Mouse (Mus musculus) testis, adult 2 months (tissue): ENCODE measurements around the gene Foxe3. TPM values are rescaled to one million over a fixed set of nuclear protein-coding genes. Genes with fewer than 3 reads are reported as not detected.

Experiments
- H3K27ac ChIP-seq: fragments of 200-500 bp; 2 replicates; pipeline ENCODE4 v1.5.1; 2012; ENCODE audit warnings: low read depth, low read length; ENCODE audit not compliant: control insufficient read depth, insufficient read depth
- H3K27me3 ChIP-seq: fragments of 200-500 bp; 2 replicates; pipeline ENCODE4 v1.6.1; 2012; ENCODE audit warnings: mild to moderate bottlenecking, low read length, moderate library complexity; ENCODE audit not compliant: control insufficient read depth, insufficient read depth
- H3K36me3 ChIP-seq: fragments of 200-500 bp; 2 replicates; pipeline ENCODE4 v1.6.1; 2012; ENCODE audit warnings: mild to moderate bottlenecking, low read length; ENCODE audit not compliant: control insufficient read depth, insufficient read depth
- H3K4me1 ChIP-seq: fragments of 200-500 bp; 2 replicates; pipeline ENCODE4 v1.6.1; 2012; ENCODE audit warnings: low read length; ENCODE audit not compliant: control insufficient read depth, insufficient read depth
- H3K4me3 ChIP-seq: fragments of 200-500 bp; 2 replicates; pipeline ENCODE4 v1.5.1; 2012; ENCODE audit warnings: low read depth, mild to moderate bottlenecking, low read length, moderate library complexity, mixed read lengths; ENCODE audit not compliant: control insufficient read depth
- CTCF ChIP-seq: fragments of 200-500 bp; IDR thresholded peaks from 2 replicates; pipeline ENCODE4 v1.5.1; 2012; ENCODE audit warnings: low read depth, mild to moderate bottlenecking, inconsistent platforms, low read length, moderate library complexity; ENCODE audit not compliant: control insufficient read depth, insufficient read depth, insufficient replicate concordance
- POLR2A ChIP-seq: fragments of 200-500 bp; IDR thresholded peaks from 2 replicates; pipeline ENCODE4 v1.6.1; 2012; ENCODE audit warnings: low read depth, mild to moderate bottlenecking, inconsistent platforms, low read length, moderate library complexity; ENCODE audit not compliant: control insufficient read depth
- polyA plus RNA-seq: library from polyadenylated mRNA; depleted of rRNA; stranded (reverse); fragments of >200 nt; gene quantifications from 2 replicates; pipeline ENCODE4 v1.2.3, GENCODE M21; 2012; rRNA removed

Foxe3 gene
- polyA plus RNA-seq, 1 experiment = 0.95 TPM

DNA sequence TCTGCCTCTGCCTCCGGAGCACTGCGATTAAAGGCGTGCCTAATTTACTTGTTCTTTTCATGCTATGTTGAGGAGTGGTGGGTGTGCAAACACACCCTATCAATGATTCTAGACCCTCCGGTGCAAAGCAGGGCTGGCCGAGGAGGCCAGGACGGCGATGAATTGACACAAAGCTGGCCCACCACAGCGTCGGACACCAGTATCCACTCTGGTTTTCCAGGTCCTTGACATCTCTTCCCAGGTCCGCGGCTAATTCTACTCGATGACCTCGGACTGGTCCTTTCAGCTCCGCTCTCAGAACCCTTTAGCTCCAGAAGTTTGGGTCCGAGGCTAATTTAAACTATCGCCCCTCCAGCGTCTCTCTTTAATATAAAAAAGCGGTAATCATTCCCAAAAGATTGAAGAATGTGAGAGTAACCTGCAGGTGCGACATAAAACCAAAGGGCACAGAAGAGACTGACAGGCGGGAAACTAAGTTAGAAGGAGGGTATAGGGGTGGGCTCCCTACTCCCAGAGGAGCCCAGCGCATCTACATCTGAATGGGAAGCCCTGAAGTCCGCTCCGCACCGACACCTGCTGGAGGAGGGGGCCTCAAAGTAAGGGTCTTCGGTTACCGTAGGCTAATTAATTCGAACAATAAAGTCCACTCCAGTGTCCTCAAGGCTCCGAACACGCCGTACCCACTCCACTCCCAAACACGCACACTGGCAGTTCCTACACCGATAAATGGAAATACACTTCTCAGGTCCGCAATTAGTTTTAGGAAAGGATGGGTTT is 24.8 kb downstream of the Foxe3 start:
- Histone ChIP-seq H3K4me3 (no peak overlapping the region), H3K27me3 (no peaks in the 10 kb centered on the region; the same call in 1 of the 2 replicates), H3K4me1 (peaks cover 4% of the 10 kb centered on the region), H3K36me3 (no peaks in the 10 kb centered on the region), H3K27ac (no peak overlapping the region)
- no peak for TF ChIP-seq POLR2A
- no peak for TF ChIP-seq CTCF

DNA sequence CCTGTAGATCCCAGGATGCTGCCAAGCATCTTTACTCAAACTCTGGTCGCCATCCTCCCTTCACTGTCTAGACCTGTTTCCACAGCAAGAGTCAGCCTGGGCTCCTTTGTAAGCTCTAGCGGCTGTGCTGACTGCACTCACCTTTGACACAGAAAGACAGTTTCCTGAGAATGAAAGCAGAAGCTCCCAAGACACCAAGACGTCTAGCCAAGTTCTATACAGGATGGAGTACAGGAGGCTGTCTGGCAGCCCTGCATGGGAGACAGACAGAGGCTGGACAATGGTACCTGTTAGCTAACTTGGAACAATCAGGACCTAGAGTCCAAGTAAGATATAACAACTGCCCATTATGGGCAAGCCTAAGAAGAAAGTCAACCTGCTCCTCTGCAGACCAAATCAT is 25.9 kb downstream of the Foxe3 start:
- H3K36me3 ChIP-seq = no peaks in the 10 kb centered on the region
- no peak overlapping the region for H3K4me3 ChIP-seq
- H3K27me3 ChIP-seq = no peaks in the 10 kb centered on the region
- H3K4me1 ChIP-seq = peaks cover 4% of the 10 kb centered on the region
- H3K27ac ChIP-seq = no peak overlapping the region
- TF ChIP-seq POLR2A (no peak), CTCF (no peak)

DNA sequence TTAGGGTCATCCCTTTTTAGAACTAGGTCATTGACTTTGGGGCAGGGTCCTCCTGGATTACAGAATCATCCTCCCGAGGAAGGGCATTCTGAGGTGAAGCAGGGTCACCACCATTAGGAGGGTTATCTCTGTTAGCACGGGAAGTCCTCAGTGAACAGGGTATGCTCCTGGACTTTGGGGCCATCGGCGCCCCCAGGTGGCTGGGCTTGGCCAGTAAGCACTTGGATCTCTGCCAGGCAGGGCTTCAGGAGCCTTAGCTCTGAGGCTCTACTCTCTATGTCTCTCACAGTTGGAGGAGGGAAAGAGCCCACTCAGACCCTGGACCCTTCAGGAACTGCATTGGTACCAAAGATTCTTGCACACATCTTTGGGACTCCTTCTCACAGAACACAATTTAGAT is 28.0 kb downstream of the Foxe3 start:
- Histone ChIP-seq H3K4me1 (peaks cover 4% of the 10 kb centered on the region), H3K27ac (no peak overlapping the region), H3K4me3 (no peak overlapping the region), H3K27me3 (no peaks in the 10 kb centered on the region), H3K36me3 (no peaks in the 10 kb centered on the region)
- TF ChIP-seq POLR2A (no peak), CTCF (peak; percentile 31; the same call in 1 of the 2 replicates)

DNA sequence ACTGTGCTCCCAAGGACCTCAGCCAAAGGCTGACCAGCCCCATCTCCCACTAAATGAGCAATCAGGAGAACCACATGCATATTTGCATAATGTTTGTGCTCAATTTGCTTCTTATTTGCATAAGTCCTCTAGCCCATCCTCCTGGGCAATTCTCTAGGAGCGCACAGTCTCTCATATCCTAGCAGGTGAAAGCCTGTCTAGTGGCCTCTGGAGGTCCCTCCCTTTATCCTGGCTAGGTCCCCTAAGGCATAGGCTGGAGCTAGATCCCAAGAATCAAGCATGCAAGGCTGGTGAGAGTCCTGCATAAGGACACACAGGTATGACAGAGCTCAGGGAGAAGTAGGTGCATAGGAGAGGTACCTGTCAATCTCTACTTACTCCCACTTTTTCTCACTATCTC is 43.6 kb downstream of the Foxe3 start:
- no peaks in the 10 kb centered on the region for H3K4me1 ChIP-seq
- no peak overlapping the region for H3K4me3 ChIP-seq
- H3K36me3 ChIP-seq = no peaks in the 10 kb centered on the region
- no peak overlapping the region for H3K27ac ChIP-seq
- H3K27me3 ChIP-seq = no peaks in the 10 kb centered on the region
- TF ChIP-seq POLR2A (no peak), CTCF (no peak)

DNA sequence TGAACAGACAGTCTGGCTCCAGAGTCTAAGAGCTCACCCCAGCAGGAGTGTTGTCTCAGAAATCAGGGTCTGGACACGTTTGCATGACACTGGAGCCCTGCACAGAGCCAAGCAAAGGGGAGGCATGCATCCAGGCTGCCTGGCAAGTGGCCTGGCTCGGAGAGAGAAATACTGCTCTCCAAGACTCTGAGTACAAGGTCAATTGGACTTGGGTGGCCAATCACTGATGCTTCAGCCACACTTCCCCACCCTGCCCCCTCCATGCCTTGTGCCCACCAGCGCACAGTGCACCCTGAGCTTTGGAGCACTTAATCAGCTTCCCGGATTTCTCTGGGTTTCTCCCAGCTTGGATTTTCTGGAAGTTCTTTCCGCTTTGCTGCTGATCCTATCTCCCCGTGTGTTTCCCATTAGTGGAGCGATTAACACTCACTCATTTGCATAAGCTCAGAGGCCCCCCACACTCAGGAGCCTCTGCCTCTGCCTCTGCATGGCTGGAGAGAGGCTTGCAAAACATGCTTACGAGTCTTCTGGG is 49.3 kb downstream of the Foxe3 start:
- H3K27me3 ChIP-seq = no peaks in the 10 kb centered on the region
- H3K4me3 ChIP-seq = no peak overlapping the region
- H3K27ac ChIP-seq = no peak overlapping the region
- TF ChIP-seq POLR2A (no peak), CTCF (no peak)
- no peaks in the 10 kb centered on the region for H3K4me1 ChIP-seq
- no peaks in the 10 kb centered on the region for H3K36me3 ChIP-seq

Other genes with a start within 250 kb of the Foxe3 start
- not detected in 2 replicates for gene Gm12830, start 104.3 kb downstream of the Foxe3 start, polyA plus RNA-seq
- gene Foxd2, start 17.1 kb downstream of the Foxe3 start, polyA plus RNA-seq = 0.22 and 0.37 TPM in 2 replicates
- gene Cmpk1, start 61.2 kb upstream of the Foxe3 start, polyA plus RNA-seq = 2.4 and 2.8 TPM in 2 replicates
- 8.5 and 10.2 TPM in 2 replicates for gene Stil, start 74.1 kb upstream of the Foxe3 start, polyA plus RNA-seq
- 0.90 and 1.3 TPM in 2 replicates for gene Tal1, start 130.4 kb upstream of the Foxe3 start, polyA plus RNA-seq
- 336 and 353 TPM in 2 replicates for gene Pdzk1ip1, start 162.7 kb upstream of the Foxe3 start, polyA plus RNA-seq
- 0.06 TPM in 1 of 2 replicates, not detected in the other for gene Cyp4x1, start 208.3 kb upstream of the Foxe3 start, polyA plus RNA-seq